Mouse (Mus musculus): ENCODE data around the gene Trarg1.

- no peak for TF ChIP-seq CTCF (IDR thresholded peaks at IDR 0.05; ENCODE audit: extremely low read depth, insufficient read depth, low read length)
- TF ChIP-seq POLR2A (IDR thresholded peaks at IDR 0.05; ENCODE audit: extremely low read depth, insufficient read depth, low read length): no peak
Observed at GRCm38 (mm10) chr11:76709625-76710452, 30.2 kb downstream of the Trarg1 start.

Measured in cortical plate, adult 2 months (tissue).